Mouse (Mus musculus) liver, postnatal 0 days (tissue): ENCODE measurements around the gene Oasl1. TPM values are rescaled to one million over a fixed set of nuclear protein-coding genes. Genes with fewer than 3 reads are reported as not detected.
"Not testable (repeated sequence)": the region's sequence is repeated elsewhere in the genome, so short reads cannot be mapped to it uniquely, and the experiment has no call there.

Experiments
- ATAC-seq: fragments of 200-750 bp; cut with Nextera tagmentation; 2 replicates; pipeline ENCODE4 v1.8.0; 2017; ENCODE audit warnings: mild to moderate bottlenecking, moderate library complexity
- DNase-seq: peaks from one replicate; pipeline ENCODE4 v3.0.0-alpha.2; 2016
- H3K27ac ChIP-seq: fragments of 300-500 bp; sonication (generic); 2 replicates; pipeline ENCODE4 v1.5.1; 2014; ENCODE audit warnings: antibody characterized with exemption, moderate library complexity, mild to moderate bottlenecking, low read depth
- H3K27me3 ChIP-seq: fragments of 300-500 bp; sonication (generic); 2 replicates; pipeline ENCODE4 v1.6.1; 2014; ENCODE audit warnings: low read length, control low read depth, mixed read lengths; ENCODE audit not compliant: insufficient read depth
- H3K36me3 ChIP-seq: fragments of 300-500 bp; sonication (generic); replicated peaks from 2 replicates; pipeline ENCODE4 v1.6.1; 2014; ENCODE audit warnings: mild to moderate bottlenecking, control low read depth, low read length, moderate library complexity, mixed read lengths; ENCODE audit not compliant: insufficient read depth
- H3K4me1 ChIP-seq: fragments of 300-500 bp; sonication (generic); 2 replicates; pipeline ENCODE4 v1.6.1; 2014; ENCODE audit warnings: antibody characterized with exemption, mild to moderate bottlenecking, control low read depth; ENCODE audit not compliant: insufficient read depth
- H3K4me2 ChIP-seq: fragments of 300-500 bp; sonication (generic); 2 replicates; pipeline ENCODE4 v1.6.1; 2014; ENCODE audit warnings: low read depth, mild to moderate bottlenecking, low read length, moderate library complexity, mixed read lengths
- H3K4me3 ChIP-seq: fragments of 300-500 bp; sonication (generic); 2 replicates; pipeline ENCODE4 v1.5.1; 2014; ENCODE audit warnings: low read depth, low read length
- H3K9ac ChIP-seq: fragments of 300-500 bp; sonication (generic); replicated peaks from 2 replicates; pipeline ENCODE4 v1.6.1; 2014; ENCODE audit warnings: mild to moderate bottlenecking, moderate library complexity
- H3K9me3 ChIP-seq: fragments of 300-500 bp; sonication (generic); 2 replicates; pipeline ENCODE4 v1.6.1; 2016; ENCODE audit warnings: mild to moderate bottlenecking, control low read depth, low read length, mixed read lengths
- CTCF ChIP-seq: sonication (generic); IDR thresholded peaks from 2 replicates; pipeline ENCODE4 v1.5.1; 2016; ENCODE audit warnings: antibody characterized with exemption, low read depth
- EP300 ChIP-seq: IDR thresholded peaks from 2 replicates; pipeline ENCODE4 v1.6.1; 2016; ENCODE audit warnings: antibody characterized with exemption, low read depth, mild to moderate bottlenecking
- WGBS: fragments of 180-500 bp; shearing (Covaris S2); extraction: QIAGEN DNeasy Blood & Tissue Kit; methylation state at CpG from one replicate; pipeline ENCODE4 v1.1.7; 2014; ENCODE audit not compliant: insufficient replicate concordance; 5-methylcytosine and 5-hydroxymethylcytosine counted together
- polyA plus RNA-seq: library from polyadenylated mRNA; unstranded; fragments of >200 nt; fragmentation: Nextera tagmentation; extraction: Ambion mirVana; gene quantifications from 2 replicates; pipeline ENCODE4 v1.2.1, GENCODE M21; 2015

The Oasl1 gene
- polyA plus RNA-seq, 1 experiment from 2014 or later: 2.2 TPM

GRCm38 (mm10) chr5:114898857-114899256 is 24.2 kb upstream of the Oasl1 start:
- TF ChIP-seq EP300 (no peak), CTCF (no peak)
- ATAC-seq (no peak), DNase-seq (no peak)
- H3K4me2 ChIP-seq: peak overlapping the region; percentile 68
- H3K36me3 ChIP-seq: no peaks in the 10 kb centered on the region
- no peaks in the 10 kb centered on the region for H3K27me3 ChIP-seq
- H3K4me3 ChIP-seq: peak overlapping the region; percentile 49; the same call in 1 of the 2 replicates
- H3K27ac ChIP-seq: no peak overlapping the region
- WGBS: 65% methylated on average over 7 of the region's 7 CpGs
- 0 out of 2 replicates have a peak, but pooled peaks cover 5% of the 10 kb centered on the region for H3K4me1 ChIP-seq
- no peaks in the 10 kb centered on the region for H3K9me3 ChIP-seq
- no peak overlapping the region for H3K9ac ChIP-seq

DNA sequence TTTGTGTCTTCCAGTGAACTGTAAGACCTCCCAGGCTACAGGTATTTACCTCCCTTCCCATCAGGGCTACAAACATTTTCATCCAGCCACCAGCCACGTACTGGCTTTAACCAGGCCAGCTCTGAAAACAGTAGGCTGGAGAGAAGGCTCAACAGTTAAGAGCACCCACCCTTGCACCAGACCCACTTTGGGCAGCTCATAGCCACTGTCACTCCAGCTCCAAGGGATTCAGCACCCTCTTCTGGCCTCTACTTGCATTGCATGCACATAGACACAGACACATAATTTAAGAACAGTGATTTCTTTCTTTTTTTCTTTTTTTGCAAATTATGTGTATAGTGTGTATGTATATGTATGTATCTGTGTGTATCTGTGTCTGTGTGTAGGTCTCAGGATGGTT is 20.6 kb upstream of the Oasl1 start:
- Histone ChIP-seq H3K9me3 (peaks cover 5% of the 10 kb centered on the region; the same call in 1 of the 2 replicates), H3K27me3 (no peaks in the 10 kb centered on the region), H3K36me3 (0 out of 2 replicates have a peak, but pooled peaks cover 5% of the 10 kb centered on the region), H3K27ac (no peak overlapping the region), H3K4me1 (no peaks in the 10 kb centered on the region), H3K4me2 (no peak overlapping the region), H3K4me3 (no peak overlapping the region), H3K9ac (no peak overlapping the region)
- TF ChIP-seq EP300 (no peak), CTCF (peak; percentile 88)
- 35% methylated on average over 1 of the region's 1 CpGs for WGBS
- ATAC-seq: no peak
- DNase-seq: peak; percentile 64

GRCm38 (mm10) chr5:114908598-114909305 is 14.3 kb upstream of the Oasl1 start:
- H3K9me3 ChIP-seq: peaks cover 5% of the 10 kb centered on the region; the same call in 1 of the 2 replicates
- H3K4me2 ChIP-seq: no peak overlapping the region
- no peak overlapping the region for H3K9ac ChIP-seq
- TF ChIP-seq CTCF (no peak), EP300 (no peak)
- no peaks in the 10 kb centered on the region for H3K4me1 ChIP-seq
- H3K36me3 ChIP-seq: 0 out of 2 replicates have a peak, but pooled peaks cover 5% of the 10 kb centered on the region
- no peak for DNase-seq
- no peak overlapping the region for H3K4me3 ChIP-seq
- H3K27me3 ChIP-seq: no peaks in the 10 kb centered on the region
- ATAC-seq: no peak
- 65% methylated on average over 13 of the region's 13 CpGs for WGBS
- H3K27ac ChIP-seq: no peak overlapping the region

DNA sequence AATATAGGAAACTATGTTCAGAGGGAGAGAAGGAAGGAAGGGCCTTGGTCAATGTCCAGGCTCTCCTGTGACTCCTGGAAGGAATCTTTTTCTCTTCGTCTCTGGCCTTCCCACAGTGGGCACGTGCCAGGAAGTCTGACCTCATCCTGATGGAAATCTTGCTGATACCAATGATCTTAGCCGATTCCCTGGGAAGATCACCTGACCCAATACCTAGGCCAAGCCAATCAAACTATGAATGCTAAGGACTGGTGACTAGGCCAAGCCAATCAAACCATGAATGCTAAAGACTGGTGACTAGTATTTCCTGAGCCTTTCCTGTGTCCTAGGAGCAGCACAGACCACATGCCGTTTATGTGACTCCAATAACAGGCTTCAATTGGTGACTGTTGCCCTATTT is 9.4 kb upstream of the Oasl1 start:
- no peak for DNase-seq

DNA sequence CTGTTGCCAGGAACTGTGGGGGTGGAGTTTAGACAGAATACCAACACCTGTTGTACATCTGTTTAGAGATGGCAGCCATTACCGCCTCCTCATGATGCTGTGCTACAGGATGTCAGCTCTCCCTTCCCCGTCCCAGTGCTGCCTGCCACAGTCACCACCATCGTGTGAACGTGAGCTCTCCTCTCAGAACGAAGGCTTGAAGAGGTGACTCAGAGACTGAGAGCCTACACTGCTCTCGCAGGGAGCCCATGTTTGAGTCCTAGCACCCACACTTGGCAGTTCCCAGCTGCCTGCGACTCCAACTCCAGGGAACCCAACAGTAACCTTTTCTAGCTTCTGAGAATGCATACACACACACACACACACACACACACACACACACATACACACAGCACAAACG is 8.2 kb upstream of the Oasl1 start:
- Histone ChIP-seq H3K9me3 (no peaks in the 10 kb centered on the region), H3K4me2 (no peak overlapping the region), H3K27me3 (no peaks in the 10 kb centered on the region), H3K36me3 (no peaks in the 10 kb centered on the region), H3K4me3 (no peak overlapping the region), H3K27ac (no peak overlapping the region), H3K9ac (no peak overlapping the region), H3K4me1 (no peaks in the 10 kb centered on the region)
- no peak for TF ChIP-seq EP300
- WGBS: 72% methylated on average over 8 of the region's 8 CpGs
- DNase-seq (no peak), ATAC-seq (no peak)

More for the DNA sequence above, 9.4 kb upstream of the Oasl1 start:
- no peak overlapping the region for H3K4me2 ChIP-seq
- H3K27ac ChIP-seq: no peak overlapping the region
- no peaks in the 10 kb centered on the region for H3K4me1 ChIP-seq
- TF ChIP-seq CTCF (no peak), EP300 (no peak)
- WGBS: 75% methylated on average over 4 of the region's 4 CpGs
- no peaks in the 10 kb centered on the region for H3K27me3 ChIP-seq
- no peaks in the 10 kb centered on the region for H3K9me3 ChIP-seq
- no peak overlapping the region for H3K9ac ChIP-seq
- no peaks in the 10 kb centered on the region for H3K36me3 ChIP-seq
- no peak for ATAC-seq
- H3K4me3 ChIP-seq: no peak overlapping the region

GRCm38 (mm10) chr5:114915854-114916253 is 7.2 kb upstream of the Oasl1 start:
- TF ChIP-seq EP300: no peak
- no peak for TF ChIP-seq CTCF
- 58% methylated on average over 5 of the region's 5 CpGs for WGBS
- H3K9ac ChIP-seq: no peak overlapping the region
- no peaks in the 10 kb centered on the region for H3K27me3 ChIP-seq
- H3K36me3 ChIP-seq: no peaks in the 10 kb centered on the region
- H3K4me1 ChIP-seq: no peaks in the 10 kb centered on the region
- no peak overlapping the region for H3K4me3 ChIP-seq
- no peak overlapping the region for H3K4me2 ChIP-seq
- H3K9me3 ChIP-seq: no peaks in the 10 kb centered on the region
- no peak overlapping the region for H3K27ac ChIP-seq
- ATAC-seq (no peak), DNase-seq (no peak)

DNA sequence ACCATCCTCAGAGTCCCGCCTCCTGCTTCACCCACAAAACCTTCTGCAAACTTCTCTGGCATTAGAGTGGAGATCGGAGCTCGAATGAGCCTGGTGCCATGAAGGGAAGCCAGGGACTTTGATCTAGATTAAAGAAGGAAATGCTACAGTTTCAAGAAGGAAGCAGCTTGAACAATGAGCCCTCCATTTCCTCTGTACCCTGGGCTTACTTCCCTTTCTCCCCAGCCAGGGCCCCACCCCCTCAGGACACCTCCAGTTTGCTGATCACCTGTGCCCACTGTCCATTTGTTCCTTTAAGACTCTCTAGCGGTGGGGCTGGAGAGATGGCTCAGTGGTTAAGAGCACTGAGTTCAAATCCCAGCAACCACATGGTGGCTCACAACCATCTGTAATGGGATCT is 6.3 kb upstream of the Oasl1 start:
- TF ChIP-seq CTCF (no peak), EP300 (no peak)
- Histone ChIP-seq H3K36me3 (no peaks in the 10 kb centered on the region), H3K9ac (no peak overlapping the region), H3K27ac (0 out of 2 replicates have a peak overlapping the region, but pooled peaks have one; percentile 31), H3K4me3 (no peak overlapping the region), H3K9me3 (no peaks in the 10 kb centered on the region), H3K4me2 (no peak overlapping the region), H3K27me3 (no peaks in the 10 kb centered on the region), H3K4me1 (peaks cover 3% of the 10 kb centered on the region; the same call in 1 of the 2 replicates)
- DNase-seq (peak; percentile 27), ATAC-seq (0 out of 2 replicates have a peak, but pooled peaks have one; percentile 7)
- 40% methylated on average over 4 of the region's 4 CpGs for WGBS

DNA sequence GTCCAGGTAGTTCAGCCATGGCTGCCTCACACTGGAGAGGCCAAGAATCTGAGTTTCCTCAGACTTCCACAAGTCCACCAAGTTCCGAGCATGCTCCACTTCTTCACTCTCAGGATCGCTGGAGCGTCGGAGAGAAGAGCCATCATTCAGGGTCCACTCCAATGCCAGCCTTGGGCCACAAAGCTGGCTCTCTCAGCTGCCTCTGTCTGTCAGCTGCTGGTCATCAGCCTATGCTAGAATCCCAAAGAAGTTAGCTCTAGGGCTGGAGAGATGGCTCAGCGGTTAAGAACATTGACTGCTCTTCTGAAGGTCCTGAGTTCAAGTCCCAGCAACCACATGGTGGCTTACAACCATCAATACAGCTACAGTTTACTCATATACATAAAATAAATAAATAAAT is 5.7 kb upstream of the Oasl1 start:
- not testable (repeated sequence) for H3K4me2 ChIP-seq, H3K4me3 ChIP-seq, H3K9ac ChIP-seq, DNase-seq, H3K27ac ChIP-seq, ATAC-seq, H3K4me1 ChIP-seq, H3K9me3 ChIP-seq, H3K36me3 ChIP-seq, H3K27me3 ChIP-seq
- WGBS: 87% methylated on average over 5 of the region's 5 CpGs
